Mouse (Mus musculus): ENCODE results near the gene Lrrc74b.

The Lrrc74b gene

GRCm38 (mm10) chr16:17561128-17561750 is at the start of gene Lrrc74b:
Gene Lrrc74b (minus strand): TSS chr16:17561247.
- DNase-seq (ENCODE audit: extremely low read depth, low read depth): no peak

- DNase-seq (ENCODE audit: extremely low read depth, low read depth): no peak
These were observed 44.6 kb upstream of the Lrrc74b start for GRCm38 (mm10) chr16:17605684-17606083.

GRCm38 (mm10) chr16:17604941-17605340 is 43.9 kb upstream of the Lrrc74b start:
- DNase-seq (ENCODE audit: extremely low read depth, low read depth): no peak

- peak; percentile 49 for DNase-seq (ENCODE audit: extremely low read depth, low read depth)
These were observed 40.0 kb upstream of the Lrrc74b start for GRCm38 (mm10) chr16:17600944-17601562.

GRCm38 (mm10) chr16:17590731-17591130 is 29.7 kb upstream of the Lrrc74b start:
- DNase-seq (ENCODE audit: extremely low read depth, low read depth): no peak

GRCm38 (mm10) chr16:17584555-17584954 is 23.5 kb upstream of the Lrrc74b start:
- DNase-seq (ENCODE audit: extremely low read depth, low read depth): no peak

GRCm38 (mm10) chr16:17583064-17583463 is 22.0 kb upstream of the Lrrc74b start, which contains the start of gene Slc7a4:
Gene Slc7a4 (minus strand): TSS chr16:17583214.
- peak; percentile 46 for DNase-seq (ENCODE audit: extremely low read depth, low read depth)

GRCm38 (mm10) chr16:17576825-17577215 is 15.8 kb upstream of the Lrrc74b start:
- no peak for DNase-seq (ENCODE audit: extremely low read depth, low read depth)

GRCm38 (mm10) chr16:17575870-17576824 is 15.1 kb upstream of the Lrrc74b start:
- DNase-seq (ENCODE audit: extremely low read depth, low read depth): peak; percentile 53

- no peak for DNase-seq (ENCODE audit: extremely low read depth, low read depth)
These were observed 5.1 kb upstream of the Lrrc74b start for GRCm38 (mm10) chr16:17566186-17566585.

GRCm38 (mm10) chr16:17564771-17565170 is 3.7 kb upstream of the Lrrc74b start:
- no peak for DNase-seq (ENCODE audit: extremely low read depth, low read depth)

GRCm38 (mm10) chr16:17564221-17564620 is 3.2 kb upstream of the Lrrc74b start:
- no peak for DNase-seq (ENCODE audit: extremely low read depth, low read depth)

GRCm38 (mm10) chr16:17563580-17563979 is 2.5 kb upstream of the Lrrc74b start:
- DNase-seq (ENCODE audit: extremely low read depth, low read depth): no peak

- DNase-seq (ENCODE audit: extremely low read depth, low read depth): no peak
These were observed 733 bp upstream of the Lrrc74b start, which contains the start of gene P2rx6 for GRCm38 (mm10) chr16:17561751-17562208. Gene P2rx6 (plus strand): TSS chr16:17561885.

- DNase-seq (ENCODE audit: extremely low read depth, low read depth): no peak
These were observed 1.5 kb downstream of the Lrrc74b start for GRCm38 (mm10) chr16:17559396-17560027.

GRCm38 (mm10) chr16:17558811-17559210 is 2.2 kb downstream of the Lrrc74b start:
- DNase-seq (ENCODE audit: extremely low read depth, low read depth): no peak

GRCm38 (mm10) chr16:17557947-17558480 is 3.0 kb downstream of the Lrrc74b start:
- no peak for DNase-seq (ENCODE audit: extremely low read depth, low read depth)

GRCm38 (mm10) chr16:17556907-17557306 is 4.1 kb downstream of the Lrrc74b start:
- no peak for DNase-seq (ENCODE audit: extremely low read depth, low read depth)

- no peak for DNase-seq (ENCODE audit: extremely low read depth, low read depth)
These were observed 4.9 kb downstream of the Lrrc74b start for GRCm38 (mm10) chr16:17556180-17556579.

- DNase-seq (ENCODE audit: extremely low read depth, low read depth): peak; percentile 71
These were observed 6.3 kb downstream of the Lrrc74b start for GRCm38 (mm10) chr16:17554702-17555101.

Data from MEL-GATA-1-ER (cell line).